Mouse (Mus musculus) small intestine, adult 2 months (tissue): Measurements from ENCODE around the gene Mapk8ip2.

Source experiments
- CTCF ChIP-seq: fragments of 200-500 bp; IDR thresholded peaks from 2 replicates; pipeline ENCODE4 v1.5.1; 2012; ENCODE audit warnings: low read depth, mild to moderate bottlenecking, control low read depth, inconsistent platforms, low read length, moderate library complexity, mixed read lengths; ENCODE audit not compliant: insufficient replicate concordance, insufficient read length; ENCODE audit errors: extremely low read depth
- POLR2A ChIP-seq: fragments of 200-500 bp; IDR thresholded peaks from 2 replicates; pipeline ENCODE4 v1.6.1; 2012; ENCODE audit warnings: low read depth, mild to moderate bottlenecking, control low read depth, inconsistent platforms, low read length, moderate library complexity

- TF ChIP-seq CTCF (no peak), POLR2A (no peak)
These were observed 21.0 kb downstream of the Mapk8ip2 start for GRCm38 (mm10) chr15:89474596-89475292.
